Mouse (Mus musculus) retina, postnatal 1 day (tissue): Measurements from ENCODE around the gene Olfr53.
"Not testable (repeated sequence)": the region's sequence is repeated elsewhere in the genome, so short reads cannot be mapped to it uniquely, and the experiment has no call there.

ENCODE experiments used
- DNase-seq: peaks from one replicate; pipeline ENCODE4 v3.0.0-alpha.2; 2012

Olfr53 gene

DNA sequence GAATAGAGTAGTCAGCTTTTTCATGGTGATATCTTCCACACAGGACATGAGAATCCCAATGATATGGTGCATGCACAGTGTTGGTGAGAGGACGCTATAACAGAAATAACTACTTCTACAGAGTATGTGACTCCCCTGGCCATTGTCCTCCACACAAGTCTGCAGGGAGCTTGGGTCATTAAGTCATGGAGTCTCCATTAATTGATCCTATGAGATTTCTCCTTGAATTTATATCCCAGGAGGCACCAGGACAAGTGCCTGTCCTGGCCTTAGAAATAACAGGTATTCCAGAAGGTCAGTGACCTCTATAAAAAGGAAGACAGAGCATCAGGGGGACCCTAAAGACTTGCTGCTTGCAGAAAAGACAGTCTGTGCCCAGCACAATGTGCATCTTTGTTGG, at the start of gene Olfr53:
Olfr53 (plus strand) TSS at position 301 of the 400 bp plus-strand sequence.
- no peak for DNase-seq

DNA sequence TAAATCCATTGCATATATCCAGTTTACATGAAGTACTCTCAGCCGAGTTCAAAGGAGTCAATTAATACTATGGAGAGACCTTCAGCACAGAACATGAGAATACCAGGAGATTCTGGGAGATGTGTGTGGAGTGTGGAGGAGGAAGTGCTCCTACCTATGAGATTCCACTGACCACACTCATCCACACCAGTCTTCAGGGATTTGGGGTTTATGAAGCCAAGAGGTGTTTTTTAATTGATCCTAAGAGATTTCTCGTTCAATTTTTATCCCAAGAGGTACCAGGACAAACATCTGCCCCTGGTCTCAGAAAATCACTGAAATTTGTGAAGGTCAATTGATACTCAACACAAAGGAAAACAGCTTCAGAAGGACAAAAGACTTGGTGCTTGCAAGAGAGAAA, 45.3 kb upstream of the Olfr53 start, which contains the start of gene Olfr46:
Olfr46 (plus strand) TSS at position 301 of the 400 bp plus-strand sequence.
- DNase-seq = not testable (repeated sequence)

DNA sequence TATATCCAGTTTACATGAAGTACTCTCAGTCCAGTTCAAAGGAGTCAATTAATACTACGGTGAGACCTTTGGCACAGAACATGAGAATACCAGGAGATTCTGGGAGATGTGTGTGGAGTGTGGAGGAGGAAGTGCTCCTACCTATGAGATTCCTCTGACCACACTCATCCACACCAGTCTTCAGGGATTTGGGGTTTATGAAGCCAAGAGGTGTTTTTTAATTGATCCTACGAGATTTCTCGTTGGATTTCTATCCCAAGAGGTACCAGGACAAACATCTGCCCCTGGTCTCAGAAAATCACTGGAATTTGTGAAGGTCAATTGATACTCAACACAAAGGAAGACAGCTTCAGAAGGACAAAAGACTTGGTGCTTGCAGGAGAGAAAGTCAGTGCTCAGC, 17.6 kb upstream of the Olfr53 start, which contains the start of gene Olfr61:
Olfr61 (plus strand) TSS at position 301 of the 400 bp plus-strand sequence.
- DNase-seq = not testable (repeated sequence)

DNA sequence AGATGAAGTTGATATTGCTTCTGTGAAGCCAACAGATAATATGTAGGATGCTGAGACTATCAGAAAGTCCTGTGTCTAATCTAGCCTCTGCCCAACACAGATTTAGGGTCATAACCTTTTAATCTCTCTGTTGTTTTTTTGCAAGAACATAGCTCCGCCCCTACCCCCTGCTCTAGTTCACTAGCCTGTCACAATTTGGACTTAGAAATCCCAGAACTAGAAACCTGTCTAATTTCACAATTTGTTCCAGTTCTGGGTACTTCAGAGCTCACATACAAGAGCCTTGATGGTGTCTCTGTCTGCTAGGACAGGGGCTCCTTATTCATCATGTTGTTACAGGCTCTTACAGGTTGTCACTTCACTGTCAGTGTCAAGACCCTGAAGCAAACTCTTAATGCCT, 15.7 kb upstream of the Olfr53 start:
- DNase-seq = no peak

DNA sequence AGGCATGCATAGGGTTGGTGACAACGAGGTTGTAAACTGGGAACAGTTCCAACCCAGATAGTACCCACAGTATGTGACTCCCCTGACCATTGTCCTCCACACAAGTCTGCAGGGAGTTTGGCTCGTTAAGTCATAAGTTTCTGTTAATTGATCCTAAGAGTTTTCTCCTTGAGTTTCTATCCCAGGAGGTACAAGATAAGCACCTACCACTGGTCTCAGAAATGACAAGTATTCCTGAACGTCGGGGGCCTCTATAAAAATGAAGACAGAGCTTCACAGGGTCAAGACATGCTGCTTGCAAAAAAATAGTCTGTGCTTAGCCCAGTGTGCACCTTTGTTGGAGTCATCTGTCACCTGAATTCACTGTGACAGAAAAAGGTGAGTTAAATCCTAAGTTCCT, 13.4 kb downstream of the Olfr53 start, which contains the start of gene Olfr539:
Olfr539 (plus strand) TSS at position 301 of the 400 bp plus-strand sequence.
- no peak for DNase-seq

DNA sequence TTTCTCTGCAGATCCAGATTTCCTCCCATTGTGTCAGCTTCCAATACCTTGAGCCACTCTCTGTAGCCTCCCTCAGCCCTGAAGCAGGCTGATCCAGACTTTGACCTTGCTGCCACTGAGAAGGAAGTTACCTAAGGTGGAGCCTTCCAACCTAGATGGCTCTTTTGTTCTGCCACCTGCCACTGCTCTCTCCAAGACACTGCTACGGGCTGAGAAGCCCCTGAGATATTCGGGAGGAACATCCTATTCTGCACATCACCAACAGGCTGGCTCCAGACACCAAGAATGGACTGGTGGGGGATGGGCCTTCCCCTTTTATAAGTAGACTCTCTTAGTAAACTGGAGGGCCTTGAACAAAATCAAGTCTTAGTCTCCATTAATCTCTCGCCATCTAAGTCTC, 24.4 kb downstream of the Olfr53 start:
- DNase-seq = not testable (repeated sequence)

DNA sequence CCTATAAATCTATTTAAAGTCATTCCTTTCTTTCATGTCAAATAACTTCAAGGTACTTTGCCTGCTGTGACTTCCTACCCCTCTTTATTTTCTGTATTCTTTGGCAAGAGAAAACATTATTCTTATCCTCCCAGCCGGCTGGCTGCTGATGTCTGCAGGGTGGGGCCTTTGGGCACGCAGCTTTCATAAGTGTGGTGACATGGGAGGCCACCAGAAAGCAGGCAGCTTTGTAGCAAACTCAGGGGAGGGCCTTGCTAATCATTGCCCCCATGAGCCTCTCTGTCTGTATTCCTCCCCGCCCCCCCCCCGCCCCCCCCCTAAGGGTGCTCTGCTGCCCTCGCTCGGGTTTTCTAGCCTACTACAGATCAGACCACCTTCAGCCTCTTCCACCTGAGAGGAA, 29.6 kb downstream of the Olfr53 start:
- peak; percentile 4 for DNase-seq

DNA sequence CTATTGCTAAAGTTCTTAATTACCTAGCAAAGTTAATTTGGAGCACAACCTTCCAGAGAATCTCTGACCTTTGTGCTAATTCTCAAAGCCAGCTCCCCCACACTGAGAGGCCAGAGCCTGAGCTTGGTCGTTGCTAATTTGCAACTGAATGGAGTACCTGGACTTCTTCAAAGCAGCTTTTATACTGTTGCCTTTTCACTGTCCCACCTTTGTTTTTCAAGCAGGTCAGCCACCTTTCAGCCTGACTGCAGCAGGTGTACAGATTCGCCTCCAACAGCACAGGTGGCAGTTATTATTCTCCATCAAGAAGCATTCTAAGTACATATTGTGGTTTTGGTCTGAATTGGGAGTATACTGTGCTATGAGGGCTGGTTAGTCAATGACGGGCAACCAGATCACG, 33.3 kb downstream of the Olfr53 start:
- DNase-seq = not testable (repeated sequence)

DNA sequence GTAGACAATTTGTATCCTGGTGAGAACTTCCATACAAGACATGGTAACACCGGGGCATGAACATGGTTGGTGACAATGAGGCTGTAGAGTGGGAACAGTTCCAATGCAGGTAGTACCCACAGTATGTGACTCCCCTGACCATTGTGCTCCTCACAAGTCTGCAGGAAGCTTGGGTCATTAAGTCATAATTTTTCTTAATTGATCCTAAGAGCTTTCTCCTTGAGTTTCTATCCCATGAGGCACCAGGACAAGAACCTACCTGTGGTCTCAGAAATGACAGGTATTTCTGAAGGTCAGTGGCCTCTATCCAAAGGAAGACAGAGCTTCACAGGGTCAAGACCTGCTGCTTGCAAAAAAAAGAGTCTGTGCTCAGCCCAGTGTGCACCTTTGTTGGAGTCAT, 35.4 kb downstream of the Olfr53 start, which contains the start of gene Olfr45:
Olfr45 (plus strand) TSS at position 301 of the 400 bp plus-strand sequence.
- DNase-seq = no peak

DNA sequence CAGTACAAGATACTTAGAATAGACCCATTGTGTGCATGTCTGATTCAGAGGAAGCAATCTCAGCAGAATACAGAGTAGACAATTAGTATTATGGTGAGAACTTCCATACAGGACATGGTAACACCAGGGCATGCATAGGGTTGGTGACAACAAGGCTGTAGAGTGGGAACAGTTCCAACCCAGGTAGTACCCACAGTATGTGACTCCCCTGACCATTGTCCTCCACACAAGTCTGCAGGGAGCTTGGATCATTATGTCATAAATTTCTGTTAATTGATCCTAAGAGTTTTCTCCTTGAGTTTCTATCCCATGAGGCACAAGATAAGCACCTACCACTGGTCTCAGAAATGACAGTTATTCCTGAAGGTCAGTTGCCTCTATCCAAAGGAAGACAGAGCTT, 50.7 kb downstream of the Olfr53 start, which contains the start of gene Olfr541:
Olfr541 (plus strand) TSS at position 301 of the 400 bp plus-strand sequence.
- DNase-seq = no peak
